Mouse (Mus musculus): ENCODE measurements around the gene Kbtbd8.

Kbtbd8 gene

DNA sequence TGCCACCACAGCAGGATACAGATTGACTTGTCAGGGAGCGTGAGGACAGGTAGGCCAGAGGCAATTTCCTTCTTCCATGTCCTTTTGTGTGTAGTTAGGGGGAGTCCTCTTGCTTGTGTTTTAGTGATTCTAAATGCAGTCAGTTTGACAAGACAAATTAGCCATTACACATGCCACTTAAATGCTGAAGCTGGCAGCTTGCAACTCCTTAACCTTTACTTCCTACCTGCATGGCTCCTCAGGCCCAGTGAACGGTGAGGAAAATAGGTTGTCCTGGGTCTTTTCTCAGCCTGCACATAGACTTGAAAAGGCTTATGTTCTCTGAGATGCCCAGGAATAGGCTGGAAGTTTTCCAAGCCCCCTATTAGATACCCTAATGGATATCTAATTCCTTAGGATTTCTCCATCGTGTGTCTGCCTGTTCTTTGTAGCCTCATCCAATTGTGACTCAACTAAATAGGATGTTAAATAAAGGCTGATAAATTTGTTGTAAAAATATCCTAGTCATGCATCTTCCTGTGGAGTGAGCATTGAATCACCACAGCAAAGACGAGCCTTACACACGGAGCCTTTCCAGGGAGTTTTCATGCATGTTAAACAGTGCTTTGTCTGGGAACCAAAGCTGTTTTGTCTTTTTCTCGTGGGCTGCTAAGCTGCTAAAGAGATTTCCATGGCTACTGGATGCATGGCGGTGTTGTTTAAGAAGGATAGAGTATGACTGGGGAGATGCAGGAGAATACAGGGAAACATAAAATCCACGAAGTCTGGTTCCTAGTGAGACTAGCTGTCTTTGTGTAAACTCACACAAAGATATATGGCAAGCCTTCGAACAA lies 57.5 kb downstream of the Kbtbd8 start:
- no peak for DNase-seq (ENCODE audit: low spot score in 2 of 2)
